Mouse (Mus musculus) bone marrow macrophage, adult 2 months (primary cell): ENCODE results near the gene Slc13a5.

ENCODE experiments used
- CTCF ChIP-seq: IDR thresholded peaks from 2 replicates; pipeline ENCODE4 v1.5.1; 2012; ENCODE audit warnings: low read depth, mild to moderate bottlenecking, low read length, moderate library complexity
- POLR2A ChIP-seq: IDR thresholded peaks from 2 replicates; pipeline ENCODE4 v1.6.1; 2012; ENCODE audit warnings: mild to moderate bottlenecking, low read depth, low read length, borderline replicate concordance

GRCm38 (mm10) chr11:72283486-72284224 is 16.6 kb upstream of the Slc13a5 start:
- TF ChIP-seq POLR2A (no peak), CTCF (no peak)
